Mouse (Mus musculus): ENCODE results near the gene Sohlh1. TPM values are rescaled to one million over a fixed set of nuclear protein-coding genes. Genes with fewer than 3 reads are reported as not detected.

Sohlh1 gene
- total and polyA plus RNA-seq, 3 experiments, result not detected

- Histone ChIP-seq H3K27me3 (ENCODE audit: control insufficient read depth in 1 of 2, insufficient read depth in 2 of 2, low read length in 2 of 2) (no peaks in the 10 kb centered on the region), H3K9ac (ENCODE audit: control insufficient read depth, low read depth, low read length, poor library complexity, severe bottlenecking) (no peak overlapping the region), H3K9me3 (replicated peaks; ENCODE audit: insufficient read depth, low read length) (no peaks in the 10 kb centered on the region), H3K79me2 (ENCODE audit: control insufficient read depth, insufficient read depth, low read length, poor library complexity) (no peaks in the 10 kb centered on the region), H3K4me3 (ENCODE audit: control insufficient read depth in 1 of 2, insufficient read depth in 1 of 2, low read depth in 2 of 2, low read length in 2 of 2) (no peak overlapping the region), H3K36me3 (ENCODE audit: control insufficient read depth in 1 of 2, insufficient read depth in 2 of 2, low read length in 2 of 2) (no peaks in the 10 kb centered on the region), H3K4me1 (ENCODE audit: control insufficient read depth in 1 of 2, insufficient read depth in 2 of 2, low read length in 2 of 2) (no peaks in the 10 kb centered on the region), H3K27ac (ENCODE audit: control insufficient read depth, low read depth, low read length) (no peak overlapping the region)
- TF ChIP-seq UBTF (IDR thresholded peaks at IDR 0.05; ENCODE audit: borderline replicate concordance, insufficient read depth, low read depth, low read length), result no peak
- TF ChIP-seq E2F4 (IDR thresholded peaks at IDR 0.05; ENCODE audit: borderline replicate concordance, low read depth, low read length), result no peak
- TF ChIP-seq POLR2AphosphoS2 (IDR thresholded peaks at IDR 0.05; ENCODE audit: low read length), result no peak
- no peak for TF ChIP-seq GATA1 (IDR thresholded peaks at IDR 0.05; ENCODE audit: low read depth, low read length)
- no peak for TF ChIP-seq JUND (IDR thresholded peaks at IDR 0.05; ENCODE audit: low read depth, low read length)
- no peak for TF ChIP-seq GABPA (IDR thresholded peaks at IDR 0.05; ENCODE audit: low read depth, low read length)
- no peak for TF ChIP-seq POLR2A (IDR thresholded peaks at IDR 0.05; ENCODE audit: control insufficient read depth in 1 of 2, insufficient read depth in 1 of 2, low read depth in 1 of 2, low read length in 2 of 2, poor library complexity in 1 of 2)
- no peak for DNase-seq (ENCODE audit: low read depth, low spot score)
These were observed 17.2 kb upstream of the Sohlh1 start for GRCm38 (mm10) chr2:25864230-25864629.

GRCm38 (mm10) chr2:25863337-25864131 is 16.5 kb upstream of the Sohlh1 start, which contains the start of gene Kcnt1:
Gene Kcnt1, plus strand, starts transcription at chr2:25863734.
- DNase-seq (ENCODE audit: low read depth, low spot score), result no peak
- Histone ChIP-seq H3K9ac (ENCODE audit: control insufficient read depth, low read depth, low read length, poor library complexity, severe bottlenecking) (no peak within 1 kb of the TSS), H3K9me3 (replicated peaks; ENCODE audit: insufficient read depth, low read length) (no peaks in the 10 kb centered on the region), H3K4me1 (ENCODE audit: control insufficient read depth in 1 of 2, insufficient read depth in 2 of 2, low read length in 2 of 2) (no peaks in the 10 kb centered on the region), H3K36me3 (ENCODE audit: control insufficient read depth in 1 of 2, insufficient read depth in 2 of 2, low read length in 2 of 2) (no peaks in the 10 kb centered on the region), H3K27ac (ENCODE audit: control insufficient read depth, low read depth, low read length) (no peak within 1 kb of the TSS), H3K79me2 (ENCODE audit: control insufficient read depth, insufficient read depth, low read length, poor library complexity) (no peaks in the 10 kb centered on the region), H3K27me3 (ENCODE audit: control insufficient read depth in 1 of 2, insufficient read depth in 2 of 2, low read length in 2 of 2) (no peaks in the 10 kb centered on the region), H3K4me3 (ENCODE audit: control insufficient read depth in 1 of 2, insufficient read depth in 1 of 2, low read depth in 2 of 2, low read length in 2 of 2) (no peak within 1 kb of the TSS)
- TF ChIP-seq SMC3 (IDR thresholded peaks at IDR 0.05; ENCODE audit: low read depth, low read length) (no peak), UBTF (IDR thresholded peaks at IDR 0.05; ENCODE audit: borderline replicate concordance, insufficient read depth, low read depth, low read length) (no peak), POLR2A (IDR thresholded peaks at IDR 0.05; ENCODE audit: control insufficient read depth in 1 of 2, insufficient read depth in 1 of 2, low read depth in 1 of 2, low read length in 2 of 2, poor library complexity in 1 of 2) (no peak), USF2 (IDR thresholded peaks at IDR 0.05; ENCODE audit: borderline replicate concordance in 1 of 2, insufficient read depth in 1 of 2, low read depth in 1 of 2, low read length in 2 of 2) (no peak), CHD1 (IDR thresholded peaks at IDR 0.05; ENCODE audit: low read depth, low read length) (no peak), SIN3A (IDR thresholded peaks at IDR 0.05; ENCODE audit: low read length) (no peak), USF1 (IDR thresholded peaks at IDR 0.05; ENCODE audit: low read depth, low read length) (no peak), GABPA (IDR thresholded peaks at IDR 0.05; ENCODE audit: low read depth, low read length) (no peak), RCOR1 (IDR thresholded peaks at IDR 0.05; ENCODE audit: low read depth, low read length) (no peak)

All from MEL (cell line).